11 mouse cellular contexts compared by ENCODE assay signal in the genomic region with DNA sequence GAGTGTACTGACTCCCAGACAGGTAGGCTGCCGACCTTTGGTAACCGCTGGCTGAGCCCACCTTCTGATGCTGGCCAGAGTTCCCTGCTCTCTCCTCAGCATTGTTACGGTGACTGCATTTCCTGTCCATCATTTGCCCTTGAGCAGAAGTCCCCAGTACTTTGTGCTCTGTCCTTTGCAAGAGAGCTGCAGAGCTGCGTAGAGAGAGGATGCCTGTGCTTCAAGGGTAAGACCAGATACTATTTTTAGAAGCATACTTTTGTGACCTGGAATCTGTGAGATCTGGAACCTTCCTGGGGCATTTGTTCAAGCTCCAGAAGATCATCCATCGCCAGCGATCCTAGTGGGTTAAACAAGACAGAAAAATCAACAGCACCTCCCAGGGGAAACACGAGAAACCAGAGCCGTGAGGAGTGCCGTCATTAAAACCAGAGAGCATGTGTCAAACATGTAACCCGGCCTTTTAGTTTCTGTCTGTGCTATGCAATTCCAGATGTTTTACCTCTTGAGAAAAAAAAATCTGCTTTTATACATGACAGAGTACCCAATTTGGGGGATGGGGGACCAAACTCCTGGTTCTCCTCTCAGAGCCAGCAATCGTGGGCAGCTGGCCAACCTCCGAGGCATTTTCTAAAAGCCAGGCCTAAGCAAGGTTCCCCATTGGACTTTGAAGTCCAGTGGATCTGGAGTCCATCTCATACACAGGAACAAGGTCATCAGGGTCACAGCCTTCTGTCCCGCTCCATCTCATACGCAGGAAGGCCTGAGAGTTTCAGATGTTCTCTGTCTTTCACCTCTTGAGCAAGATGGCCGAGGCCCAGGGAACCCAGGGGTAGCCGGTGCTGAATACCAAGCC.
DNase-seq lines count a peak whose midpoint lies in the region; ATAC-seq and TF ChIP-seq lines count a peak whose summit lies in the region.
"Had no signal": no experiment of that assay in that cellular context is flagged by ENCODE, and none has a peak within 500 bp of the region (broad histone marks: within the 10 kb centered on the region; RNA-seq: fewer than 3 reads in every experiment).

No protein-coding gene starts in this region.

- peak; percentile 33; the same call in 1 of the 2 replicates for ATAC-seq in heart, embryonic 16.5 days (replicated peaks; ENCODE audit: extremely low read depth, insufficient read depth, low FRiP score)
- ATAC-seq in forebrain, embryonic 15.5 days (replicated peaks) = no peak
- ATAC-seq: forebrain, embryonic 14.5 days had no signal

- peaks cover 4% of the 10 kb centered on the region for H3K4me1 ChIP-seq in liver, adult 2 months (ENCODE audit: control insufficient read depth, insufficient read depth, low read length)
- peaks cover 14% of the 10 kb centered on the region for H3K4me1 ChIP-seq in heart, embryonic 16.5 days (ENCODE audit: control insufficient read depth, insufficient read depth, low read length)
- H3K4me1 ChIP-seq in forebrain, embryonic 15.5 days = peaks cover 20% of the 10 kb centered on the region

- H3K36me3 ChIP-seq in liver, adult 2 months (ENCODE audit: control insufficient read depth, insufficient read depth, low read length) = no peaks in the 10 kb centered on the region
- no peaks in the 10 kb centered on the region for H3K36me3 ChIP-seq in heart, embryonic 16.5 days (ENCODE audit: control insufficient read depth, insufficient read depth)
- no peaks in the 10 kb centered on the region for H3K36me3 ChIP-seq in forebrain, embryonic 15.5 days

- 75% methylated on average over 16 of the region's 16 CpGs for WGBS in liver, adult 2 months
- WGBS in heart, embryonic 16.5 days = 42% methylated on average over 16 of the region's 16 CpGs
- 79% methylated on average over 16 of the region's 16 CpGs for WGBS in forebrain, embryonic 15.5 days

- TF ChIP-seq POLR2A in liver, adult 2 months (IDR thresholded peaks at IDR 0.05; ENCODE audit: extremely low read depth, insufficient read depth, low read length) = no peak

- H3K79me2 ChIP-seq in liver, adult 2 months (ENCODE audit: control insufficient read depth, insufficient read depth, low read length) = no peaks in the 10 kb centered on the region

- no peak overlapping the region for H3K4me3 ChIP-seq in liver, adult 2 months (ENCODE audit: insufficient read depth, low read depth, low read length)
- no peak overlapping the region for H3K4me3 ChIP-seq in heart, embryonic 16.5 days (ENCODE audit: low read length)
- no peak overlapping the region for H3K4me3 ChIP-seq in forebrain, embryonic 15.5 days

- peak; percentile 17 to 35 for DNase-seq in heart, adult 18-20 months
- DNase-seq in heart, adult 9 months (ENCODE audit: low spot score in 2 of 2) = no peak
- peak; percentile 45 for DNase-seq in liver, adult 2 months (ENCODE audit: extremely low read depth, low read depth, low spot score)
- DNase-seq in liver = no peak
- peak; percentile 63 for DNase-seq in mesoderm, embryonic 11.5 days (ENCODE audit: low read depth, low spot score)
- DNase-seq in right cerebral cortex, adult 2 months (ENCODE audit: low spot score in 2 of 2) = no peak
- DNase-seq: retina, postnatal 1 day had no signal

- H3K27ac ChIP-seq in liver, adult 2 months (replicated peaks; ENCODE audit: insufficient read depth, low read depth, low read length) = no peak overlapping the region
- peak overlapping the region; percentile 72 for H3K27ac ChIP-seq in heart, embryonic 16.5 days (ENCODE audit: low read length)
- H3K27ac ChIP-seq in forebrain, embryonic 15.5 days (replicated peaks) = no peak overlapping the region

- no peaks in the 10 kb centered on the region for H3K9me3 ChIP-seq in heart, embryonic 16.5 days (replicated peaks; ENCODE audit: control insufficient read depth, low read length)
- no peaks in the 10 kb centered on the region for H3K9me3 ChIP-seq in forebrain, embryonic 15.5 days

- no peaks in the 10 kb centered on the region for H3K27me3 ChIP-seq in liver, adult 2 months (ENCODE audit: control insufficient read depth, insufficient read depth, low read length)
- H3K27me3 ChIP-seq in heart, embryonic 16.5 days (ENCODE audit: control insufficient read depth, insufficient read depth, low read length) = 0 out of 2 replicates have a peak, but pooled peaks cover 2% of the 10 kb centered on the region
- H3K27me3 ChIP-seq in forebrain, embryonic 15.5 days = no peaks in the 10 kb centered on the region

- H3K4me2 ChIP-seq in heart, embryonic 16.5 days (ENCODE audit: low read depth, low read length) = no peak overlapping the region
- no peak overlapping the region for H3K4me2 ChIP-seq in forebrain, embryonic 15.5 days (replicated peaks)
- H3K4me2 ChIP-seq: liver, embryonic 11.5 days had no signal

- H3K9ac ChIP-seq in liver, adult 2 months (ENCODE audit: low read depth, low read length) = no peak overlapping the region
- H3K9ac ChIP-seq in heart, embryonic 16.5 days (ENCODE audit: low read length) = 0 out of 2 replicates have a peak overlapping the region, but pooled peaks have one; percentile 10
- no peak overlapping the region for H3K9ac ChIP-seq in forebrain, embryonic 15.5 days (replicated peaks)

- TF ChIP-seq CTCF in liver, adult 2 months (IDR thresholded peaks at IDR 0.05; ENCODE audit: low read depth, low read length) = no peak

Comparison
In these comparisons a context has a peak if more than half of its experiments do, and no peak if none do; other contexts are left out.
1. DNase-seq: peak in heart, adult 18-20 months (2 of 2), liver, adult 2 months (single experiment) and mesoderm, embryonic 11.5 days (single experiment); none in heart, adult 9 months (0 of 2), liver (single experiment) and right cerebral cortex, adult 2 months (0 of 2).